Mouse (Mus musculus) forebrain, embryonic 15.5 days (tissue): ENCODE results near the gene Gria3. TPM values are rescaled to one million over a fixed set of nuclear protein-coding genes. Genes with fewer than 3 reads are reported as not detected.

Experiments
- ATAC-seq: fragments of 200-750 bp; cut with Nextera tagmentation; replicated peaks from 2 replicates; pipeline ENCODE4 v1.8.0; 2017; ENCODE audit warnings: mild to moderate bottlenecking, moderate TSS enrichment, moderate library complexity
- H3K27ac ChIP-seq: fragments of 300-500 bp; sonication (generic); replicated peaks from 2 replicates; pipeline ENCODE4 v1.5.1; 2015; ENCODE audit warnings: mild to moderate bottlenecking, inconsistent platforms
- H3K27me3 ChIP-seq: fragments of 300-500 bp; sonication (generic); 2 replicates; pipeline ENCODE4 v1.6.1; 2015; ENCODE audit warnings: inconsistent platforms
- H3K36me3 ChIP-seq: fragments of 300-500 bp; sonication (generic); 2 replicates; pipeline ENCODE4 v1.6.1; 2015; ENCODE audit warnings: mild to moderate bottlenecking, inconsistent platforms
- H3K4me1 ChIP-seq: fragments of 300-500 bp; sonication (generic); 2 replicates; pipeline ENCODE4 v1.6.1; 2015; ENCODE audit warnings: inconsistent platforms
- H3K4me2 ChIP-seq: fragments of 300-500 bp; sonication (generic); replicated peaks from 2 replicates; pipeline ENCODE4 v1.6.1; 2015; ENCODE audit warnings: mild to moderate bottlenecking, inconsistent platforms
- H3K4me3 ChIP-seq: fragments of 300-500 bp; sonication (generic); 2 replicates; pipeline ENCODE4 v1.5.1; 2015; ENCODE audit warnings: mild to moderate bottlenecking, inconsistent platforms
- H3K9ac ChIP-seq: fragments of 300-500 bp; sonication (generic); replicated peaks from 2 replicates; pipeline ENCODE4 v1.6.1; 2015; ENCODE audit warnings: mild to moderate bottlenecking, inconsistent platforms
- H3K9me3 ChIP-seq: fragments of 300-500 bp; sonication (generic); 2 replicates; pipeline ENCODE4 v1.6.1; 2016; ENCODE audit warnings: inconsistent platforms
- WGBS: fragments of 180-500 bp; shearing (Covaris S2); methylation state at CpG from one replicate; pipeline ENCODE4 v1.1.7; 2015; ENCODE audit warnings: mixed read lengths; 5-methylcytosine and 5-hydroxymethylcytosine counted together
- polyA plus RNA-seq: library from polyadenylated mRNA; unstranded; fragments of >200 nt; fragmentation: Nextera tagmentation; extraction: Ambion mirVana; gene quantifications from 2 replicates; pipeline ENCODE4 v1.2.1, GENCODE M21; 2015

The Gria3 gene
- 13.6 and 15.3 TPM in 2 replicates for polyA plus RNA-seq

DNA sequence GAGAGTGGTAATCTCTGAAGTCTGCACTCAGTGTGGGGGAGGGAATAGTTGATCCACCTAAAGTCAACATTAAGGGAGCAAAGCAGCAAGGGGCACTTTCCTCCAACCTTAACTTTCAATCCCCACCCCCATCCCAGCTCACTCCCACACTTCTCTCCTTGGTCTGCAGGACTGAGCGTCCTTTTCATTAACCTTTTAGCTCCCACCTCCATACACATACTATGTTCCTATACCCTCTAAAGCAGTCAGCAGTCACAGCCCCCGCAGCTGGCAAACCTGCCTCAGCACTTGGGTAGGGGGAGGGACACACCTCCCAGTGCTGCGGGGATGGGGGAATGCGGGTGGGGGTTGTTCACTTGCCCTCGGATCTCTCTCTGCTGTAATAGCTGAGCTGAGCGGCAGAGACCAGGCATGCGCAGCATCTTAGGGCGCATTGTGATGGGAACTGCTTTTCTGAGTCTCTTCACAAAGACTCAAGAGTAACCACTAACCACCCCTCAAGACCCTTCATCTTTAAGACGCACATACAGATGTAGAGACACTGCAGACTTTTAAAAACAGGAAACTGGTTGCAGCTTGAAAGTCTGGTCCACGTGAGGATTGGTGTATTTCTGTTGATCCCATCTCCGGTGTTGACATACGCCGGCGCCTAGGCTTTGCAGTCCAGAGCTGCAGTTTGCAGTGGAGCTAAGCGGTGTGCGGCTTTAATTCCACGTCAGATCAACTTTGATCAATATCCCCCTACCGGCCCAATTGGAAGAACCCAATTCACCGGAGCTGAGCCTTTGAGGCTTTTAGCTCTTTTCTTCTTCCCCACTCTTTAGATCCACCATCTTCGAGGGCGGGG lies at the start of gene Gria3:
Gene Gria3, plus strand, starts transcription at position 797 of the 847 bp plus-strand sequence.
- H3K4me2 ChIP-seq, result peak within 1 kb of the TSS; percentile 60
- peaks cover 4% of the 10 kb centered on the region; the same call in 1 of the 2 replicates for H3K4me1 ChIP-seq
- H3K9ac ChIP-seq, result peak within 1 kb of the TSS; percentile 53
- H3K9me3 ChIP-seq, result no peaks in the 10 kb centered on the region
- peak within 1 kb of the TSS; percentile 43 for H3K27ac ChIP-seq
- no peaks in the 10 kb centered on the region for H3K27me3 ChIP-seq
- H3K4me3 ChIP-seq, result peak within 1 kb of the TSS; percentile 49
- WGBS, result 16% methylated on average over 21 of the region's 21 CpGs
- ATAC-seq, result peak; percentile 81
- H3K36me3 ChIP-seq, result no peaks in the 10 kb centered on the region

DNA sequence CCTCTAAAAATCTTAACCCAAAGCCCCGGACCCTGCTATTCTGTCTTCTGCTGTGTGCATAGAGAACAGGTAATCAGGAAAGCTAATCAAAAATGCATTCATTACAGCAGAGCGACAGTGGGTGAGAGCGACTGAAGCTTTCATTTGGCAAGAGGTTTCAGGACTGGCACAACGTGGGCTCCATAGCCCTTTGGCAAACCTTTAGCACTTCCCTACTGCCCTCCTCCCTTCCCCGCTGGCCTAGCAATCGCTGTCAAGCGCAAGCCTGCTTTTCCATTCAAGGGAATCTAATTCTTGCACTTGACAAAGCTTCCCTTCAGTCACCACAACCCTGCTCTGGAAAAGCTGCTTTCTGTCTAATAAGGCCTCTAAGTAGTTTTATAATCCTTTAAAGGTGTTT lies 13.6 kb upstream of the Gria3 start:
- no peak for ATAC-seq
- no peak overlapping the region for H3K27ac ChIP-seq
- H3K4me2 ChIP-seq, result no peak overlapping the region

DNA sequence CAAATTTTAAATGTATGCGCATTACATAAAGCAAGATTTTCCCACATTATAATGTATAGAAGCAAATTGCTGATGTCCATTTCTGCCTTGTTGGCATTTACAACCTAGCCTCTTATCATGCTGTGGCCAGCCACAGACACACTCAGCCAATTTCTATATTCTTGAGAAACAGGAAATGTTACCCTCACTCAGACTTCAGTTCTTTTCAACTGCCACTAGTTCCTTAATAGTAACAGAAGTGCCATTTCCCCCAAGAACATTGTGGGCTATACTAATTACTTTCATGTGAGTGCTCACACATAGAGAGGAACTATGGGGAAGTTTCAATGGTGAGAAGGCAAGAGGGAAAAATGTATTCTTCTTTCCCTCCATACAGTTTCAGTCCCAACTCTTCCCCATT lies 11.6 kb upstream of the Gria3 start:
- WGBS, result 97% methylated on average over 1 of the region's 1 CpGs
- no peaks in the 10 kb centered on the region for H3K36me3 ChIP-seq
- no peak overlapping the region for H3K9ac ChIP-seq
- H3K4me3 ChIP-seq, result no peak overlapping the region
- H3K4me2 ChIP-seq, result no peak overlapping the region
- H3K4me1 ChIP-seq, result peaks cover 8% of the 10 kb centered on the region; the same call in 1 of the 2 replicates
- no peak overlapping the region for H3K27ac ChIP-seq
- ATAC-seq, result no peak
- H3K27me3 ChIP-seq, result no peaks in the 10 kb centered on the region
- no peaks in the 10 kb centered on the region for H3K9me3 ChIP-seq

More for the DNA sequence above, 13.6 kb upstream of the Gria3 start:
- WGBS, result 30% methylated on average over 7 of the region's 7 CpGs
- Histone ChIP-seq H3K4me3 (no peak overlapping the region), H3K9me3 (no peaks in the 10 kb centered on the region), H3K9ac (no peak overlapping the region), H3K36me3 (no peaks in the 10 kb centered on the region), H3K27me3 (no peaks in the 10 kb centered on the region), H3K4me1 (peaks cover 8% of the 10 kb centered on the region; the same call in 1 of the 2 replicates)

- Histone ChIP-seq H3K27ac (no peak overlapping the region), H3K4me1 (peaks cover 4% of the 10 kb centered on the region; the same call in 1 of the 2 replicates), H3K4me3 (no peak overlapping the region), H3K36me3 (no peaks in the 10 kb centered on the region), H3K9me3 (no peaks in the 10 kb centered on the region), H3K27me3 (no peaks in the 10 kb centered on the region), H3K9ac (no peak overlapping the region), H3K4me2 (no peak overlapping the region)
- no peak for ATAC-seq
Observed at GRCm38 (mm10) chrX:41398482-41398881, 2.2 kb upstream of the Gria3 start.

- peak overlapping the region; percentile 60 for H3K4me2 ChIP-seq
- WGBS, result 23% methylated on average over 17 of the region's 17 CpGs
- ATAC-seq, result peak; percentile 47
- no peaks in the 10 kb centered on the region for H3K27me3 ChIP-seq
- H3K9me3 ChIP-seq, result no peaks in the 10 kb centered on the region
- H3K36me3 ChIP-seq, result no peaks in the 10 kb centered on the region
- peaks cover 4% of the 10 kb centered on the region; the same call in 1 of the 2 replicates for H3K4me1 ChIP-seq
- H3K27ac ChIP-seq, result peak overlapping the region; percentile 43; the same call in 1 of the 2 replicates
- H3K4me3 ChIP-seq, result peak overlapping the region; percentile 49
- H3K9ac ChIP-seq, result peak overlapping the region; percentile 53
Observed at GRCm38 (mm10) chrX:41401186-41401585, 532 bp downstream of the Gria3 start.

- no peaks in the 10 kb centered on the region for H3K27me3 ChIP-seq
Observed at GRCm38 (mm10) chrX:41401590-41402240, 1.1 kb downstream of the Gria3 start.

DNA sequence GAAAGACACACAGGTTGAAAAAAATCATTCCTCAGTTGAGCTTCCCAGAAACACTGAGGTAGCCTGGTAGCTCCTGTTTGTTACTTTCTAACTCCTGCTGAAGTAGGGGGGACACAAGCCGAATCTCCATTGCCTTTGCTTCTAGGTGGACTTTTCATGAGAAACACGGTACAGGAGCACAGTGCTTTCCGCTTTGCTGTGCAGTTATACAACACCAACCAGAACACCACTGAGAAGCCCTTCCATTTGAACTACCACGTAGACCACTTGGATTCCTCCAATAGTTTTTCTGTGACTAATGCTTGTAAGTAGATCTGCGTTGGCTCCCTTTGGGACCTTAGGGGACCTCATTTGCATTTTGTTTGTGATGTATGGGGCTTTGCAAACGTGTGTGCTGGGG lies 2.0 kb downstream of the Gria3 start:
- H3K4me2 ChIP-seq, result peak overlapping the region; percentile 60
- ATAC-seq, result no peak
- no peaks in the 10 kb centered on the region for H3K27me3 ChIP-seq
- H3K4me3 ChIP-seq, result peak overlapping the region; percentile 49
- H3K4me1 ChIP-seq, result peaks cover 4% of the 10 kb centered on the region; the same call in 1 of the 2 replicates
- H3K36me3 ChIP-seq, result no peaks in the 10 kb centered on the region
- 0 out of 2 replicates have a peak overlapping the region, but pooled peaks have one; percentile 53 for H3K9ac ChIP-seq
- H3K9me3 ChIP-seq, result no peaks in the 10 kb centered on the region
- WGBS, result 17% methylated on average over 6 of the region's 6 CpGs
- no peak overlapping the region; the same call in 1 of the 2 replicates for H3K27ac ChIP-seq

More at GRCm38 (mm10) chrX:41401590-41402240, 1.1 kb downstream of the Gria3 start:
- H3K4me2 ChIP-seq, result peak overlapping the region; percentile 60
- no peaks in the 10 kb centered on the region for H3K36me3 ChIP-seq
- H3K9ac ChIP-seq, result peak overlapping the region; percentile 53
- peak; percentile 58 for ATAC-seq
- H3K27ac ChIP-seq, result peak overlapping the region; percentile 43
- peaks cover 4% of the 10 kb centered on the region; the same call in 1 of the 2 replicates for H3K4me1 ChIP-seq
- H3K4me3 ChIP-seq, result peak overlapping the region; percentile 49
- WGBS, result 20% methylated on average over 20 of the region's 20 CpGs
- no peaks in the 10 kb centered on the region for H3K9me3 ChIP-seq

DNA sequence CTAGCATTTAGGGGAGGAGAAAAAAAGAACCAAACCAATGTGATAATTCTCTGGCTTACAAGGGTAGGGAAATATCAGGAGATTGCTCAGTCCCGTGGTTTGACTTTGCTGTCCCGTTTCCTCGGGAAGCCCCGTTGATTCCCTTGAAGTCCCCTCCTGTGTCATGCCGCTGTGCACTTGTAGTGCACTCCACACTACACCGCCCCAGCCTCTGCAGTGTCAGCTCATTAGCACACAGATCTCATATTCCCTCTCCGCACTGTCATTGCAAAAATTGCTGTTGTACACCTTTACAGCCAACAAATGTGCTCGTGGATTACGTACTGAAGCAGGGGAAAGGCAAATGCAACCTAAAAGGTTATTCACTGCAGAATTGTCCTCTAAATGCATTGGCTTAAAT lies 5.6 kb downstream of the Gria3 start:
- H3K9ac ChIP-seq, result no peak overlapping the region
- no peaks in the 10 kb centered on the region for H3K4me1 ChIP-seq
- no peaks in the 10 kb centered on the region for H3K9me3 ChIP-seq
- no peak overlapping the region; the same call in 1 of the 2 replicates for H3K4me2 ChIP-seq
- whole genome bisulfite sequencing, result 40% methylated on average over 9 of the region's 9 CpGs
- H3K27me3 ChIP-seq, result no peaks in the 10 kb centered on the region
- H3K27ac ChIP-seq, result no peak overlapping the region
- no peaks in the 10 kb centered on the region for H3K36me3 ChIP-seq
- no peak overlapping the region for H3K4me3 ChIP-seq
- ATAC-seq, result no peak

DNA sequence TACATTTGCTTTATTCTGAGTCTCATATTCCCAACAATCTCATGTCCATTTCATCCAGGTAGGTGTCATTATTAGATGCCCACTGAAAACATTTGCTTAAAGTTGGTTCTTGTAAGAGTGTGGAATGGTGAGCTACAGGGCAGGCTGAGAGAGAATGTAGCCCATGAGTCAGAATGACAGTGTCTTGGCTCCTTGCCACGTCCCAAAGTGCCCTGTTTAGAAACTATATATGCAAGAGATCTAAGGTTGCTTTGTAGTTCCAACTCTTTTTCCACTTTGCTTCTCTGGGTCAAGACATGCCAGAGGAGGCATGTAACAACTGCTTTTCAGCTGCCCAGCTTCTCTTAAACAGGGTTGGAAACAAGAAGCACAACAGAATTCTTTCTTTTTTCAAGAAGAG lies 9.1 kb downstream of the Gria3 start:
- Histone ChIP-seq H3K4me2 (no peak overlapping the region), H3K36me3 (no peaks in the 10 kb centered on the region), H3K9ac (no peak overlapping the region), H3K27ac (no peak overlapping the region), H3K27me3 (no peaks in the 10 kb centered on the region), H3K4me1 (no peaks in the 10 kb centered on the region), H3K4me3 (no peak overlapping the region), H3K9me3 (no peaks in the 10 kb centered on the region)
- no peak for ATAC-seq
- 41% methylated on average over 1 of the region's 1 CpGs for WGBS

DNA sequence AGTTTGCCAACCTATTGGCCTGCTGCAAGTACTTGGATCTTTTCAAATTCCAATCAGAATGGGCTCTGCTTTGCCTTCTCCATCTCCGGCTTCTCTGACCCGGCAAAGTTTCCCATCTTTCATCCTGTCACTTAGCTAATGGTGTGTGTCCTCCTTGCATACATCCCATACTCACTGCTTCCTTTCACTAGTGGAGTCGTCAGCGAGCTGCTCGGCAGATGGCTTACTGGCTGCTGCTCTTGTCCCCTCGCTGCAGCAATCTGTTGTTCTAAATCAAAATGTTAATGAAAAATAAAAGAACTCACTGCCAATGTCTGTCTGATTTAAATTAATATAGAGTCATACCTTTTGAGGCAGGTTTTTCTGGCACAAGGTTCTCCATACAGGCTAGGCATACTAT lies 25.0 kb downstream of the Gria3 start:
- Histone ChIP-seq H3K4me3 (no peak overlapping the region), H3K4me1 (no peaks in the 10 kb centered on the region), H3K27ac (0 out of 2 replicates have a peak overlapping the region, but pooled peaks have one; percentile 48), H3K36me3 (no peaks in the 10 kb centered on the region), H3K9ac (no peak overlapping the region), H3K27me3 (no peaks in the 10 kb centered on the region), H3K9me3 (no peaks in the 10 kb centered on the region), H3K4me2 (no peak overlapping the region)
- WGBS, result 33% methylated on average over 6 of the region's 6 CpGs
- peak; percentile 87 for ATAC-seq

GRCm38 (mm10) chrX:41428011-41428410 lies 27.4 kb downstream of the Gria3 start:
- 78% methylated on average over 5 of the region's 5 CpGs for WGBS
- no peak for ATAC-seq
- no peak overlapping the region for H3K4me3 ChIP-seq
- no peaks in the 10 kb centered on the region for H3K36me3 ChIP-seq
- no peak overlapping the region for H3K9ac ChIP-seq
- no peaks in the 10 kb centered on the region for H3K27me3 ChIP-seq
- no peaks in the 10 kb centered on the region for H3K9me3 ChIP-seq
- H3K4me1 ChIP-seq, result no peaks in the 10 kb centered on the region
- H3K4me2 ChIP-seq, result no peak overlapping the region
- H3K27ac ChIP-seq, result no peak overlapping the region

- Histone ChIP-seq H3K27me3 (no peaks in the 10 kb centered on the region), H3K4me2 (no peak overlapping the region), H3K9me3 (no peaks in the 10 kb centered on the region), H3K36me3 (no peaks in the 10 kb centered on the region), H3K27ac (no peak overlapping the region), H3K4me1 (no peaks in the 10 kb centered on the region), H3K9ac (no peak overlapping the region), H3K4me3 (no peak overlapping the region)
- no peak for ATAC-seq
- WGBS, result 38% methylated on average over 1 of the region's 1 CpGs
Observed at GRCm38 (mm10) chrX:41435541-41435940, 34.9 kb downstream of the Gria3 start.
